Mouse (Mus musculus) stomach, embryonic 16.5 days (tissue): ENCODE data around the gene Cyp26c1. TPM values are rescaled to one million over a fixed set of nuclear protein-coding genes. Genes with fewer than 3 reads are reported as not detected.

ENCODE experiments used
- ATAC-seq: fragments of 200-750 bp; cut with Nextera tagmentation; 2 replicates; pipeline ENCODE4 v1.8.0; 2017; ENCODE audit warnings: moderate number of reproducible peaks, moderate TSS enrichment; ENCODE audit not compliant: insufficient read depth, low FRiP score
- H3K27ac ChIP-seq: fragments of 300-500 bp; sonication (generic); 2 replicates; pipeline ENCODE4 v1.5.1; 2014; ENCODE audit warnings: low read length
- H3K27me3 ChIP-seq: fragments of 300-500 bp; sonication (generic); 2 replicates; pipeline ENCODE4 v1.6.1; 2014; ENCODE audit warnings: low read length, control low read depth, mixed read lengths; ENCODE audit not compliant: control insufficient read depth, insufficient read depth
- H3K36me3 ChIP-seq: fragments of 300-500 bp; sonication (generic); 2 replicates; pipeline ENCODE4 v1.6.1; 2014; ENCODE audit warnings: low read length; ENCODE audit not compliant: control insufficient read depth, insufficient read depth
- H3K4me1 ChIP-seq: fragments of 300-500 bp; sonication (generic); 2 replicates; pipeline ENCODE4 v1.6.1; 2014; ENCODE audit warnings: low read length, control low read depth, mixed read lengths; ENCODE audit not compliant: control insufficient read depth, insufficient read depth
- H3K4me2 ChIP-seq: fragments of 300-500 bp; sonication (generic); 2 replicates; pipeline ENCODE4 v1.6.1; 2014; ENCODE audit warnings: low read depth, low read length, mixed read lengths
- H3K4me3 ChIP-seq: fragments of 300-500 bp; sonication (generic); replicated peaks from 2 replicates; pipeline ENCODE4 v1.5.1; 2014; ENCODE audit warnings: mild to moderate bottlenecking, low read length
- H3K9ac ChIP-seq: fragments of 300-500 bp; sonication (generic); 2 replicates; pipeline ENCODE4 v1.6.1; 2014; ENCODE audit warnings: low read length
- H3K9me3 ChIP-seq: fragments of 300-500 bp; sonication (generic); replicated peaks from 2 replicates; pipeline ENCODE4 v1.6.1; 2016; ENCODE audit warnings: low read length, control low read depth; ENCODE audit not compliant: control insufficient read depth
- WGBS: fragments of 180-500 bp; shearing (Covaris S2); extraction: QIAGEN DNeasy Blood & Tissue Kit; methylation state at CpG from one replicate; pipeline ENCODE4 v1.1.7; 2014; 5-methylcytosine and 5-hydroxymethylcytosine counted together
- polyA plus RNA-seq: library from polyadenylated mRNA; unstranded; fragments of >200 nt; fragmentation: Nextera tagmentation; extraction: Ambion mirVana; gene quantifications from 2 replicates; pipeline ENCODE4 v1.2.1, GENCODE M21; 2015

Gene Cyp26c1
- polyA plus RNA-seq, 1 experiment from 2014 or later = not detected

DNA sequence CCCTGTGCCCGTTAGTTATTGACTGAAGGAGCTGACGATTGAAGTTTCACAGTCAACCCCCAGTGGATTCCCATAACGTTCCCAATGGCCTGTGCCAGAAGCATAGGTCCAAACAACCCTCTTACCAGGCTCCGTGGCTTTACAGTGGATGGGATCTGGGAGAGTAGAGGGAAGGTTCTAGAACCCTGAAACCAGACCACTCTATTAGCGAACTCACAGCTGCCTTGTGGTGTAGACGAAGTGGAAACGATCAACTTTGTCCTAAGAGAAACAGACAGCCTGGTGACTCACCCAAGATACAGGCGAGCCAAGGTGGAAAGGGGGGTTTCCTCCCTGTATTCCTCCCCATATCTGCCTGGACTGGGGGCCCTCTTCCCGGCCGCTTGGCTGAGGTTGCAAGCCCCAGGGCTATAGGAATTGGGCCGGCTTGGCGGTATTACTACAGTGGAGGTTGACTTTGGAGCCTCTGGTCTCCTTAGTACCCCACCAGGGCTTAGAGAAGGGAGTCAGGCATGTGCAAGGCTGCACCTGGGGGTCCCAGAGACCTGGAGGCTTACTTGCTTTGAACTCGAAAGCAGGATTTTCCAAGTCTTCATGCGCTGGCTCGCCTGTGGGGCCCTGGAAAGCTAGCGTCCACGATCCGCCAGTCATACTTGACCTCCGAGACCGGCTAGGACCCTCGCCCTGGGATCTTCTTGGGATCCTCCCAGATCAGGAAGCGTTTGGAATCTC lies 11.4 kb downstream of the Cyp26c1 start:
- no peak overlapping the region for H3K27ac ChIP-seq
- peak overlapping the region; percentile 42 for H3K4me3 ChIP-seq
- WGBS = 5% methylated on average over 22 of the region's 22 CpGs
- H3K9me3 ChIP-seq = no peaks in the 10 kb centered on the region
- no peak for ATAC-seq
- no peaks in the 10 kb centered on the region for H3K36me3 ChIP-seq
- H3K4me2 ChIP-seq = peak overlapping the region; percentile 55
- peaks cover 95% of the 10 kb centered on the region for H3K27me3 ChIP-seq
- peaks cover 15% of the 10 kb centered on the region for H3K4me1 ChIP-seq
- H3K9ac ChIP-seq = no peak overlapping the region

DNA sequence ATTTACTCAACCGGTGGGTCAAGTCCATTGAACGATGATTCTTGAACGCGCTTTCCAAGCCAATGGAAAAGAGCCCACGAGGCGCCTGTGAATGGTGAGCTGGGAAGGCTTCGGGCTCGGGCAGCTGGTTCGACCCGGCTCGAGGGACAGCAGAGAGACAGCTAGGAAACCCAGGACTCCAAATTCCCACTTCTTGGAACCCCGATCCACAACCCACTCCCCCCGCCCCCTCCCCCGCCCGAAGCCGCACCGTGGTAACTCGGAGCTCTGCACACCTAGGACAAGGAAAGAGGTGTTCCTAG lies 11.9 kb downstream of the Cyp26c1 start:
- Histone ChIP-seq H3K4me1 (peaks cover 15% of the 10 kb centered on the region), H3K36me3 (no peaks in the 10 kb centered on the region), H3K9ac (no peak overlapping the region), H3K27me3 (peaks cover 95% of the 10 kb centered on the region), H3K4me2 (peak overlapping the region; percentile 55), H3K27ac (no peak overlapping the region), H3K9me3 (no peaks in the 10 kb centered on the region), H3K4me3 (peak overlapping the region; percentile 42)
- WGBS = under 1% methylated on average over 18 of the region's 18 CpGs
- no peak for ATAC-seq

DNA sequence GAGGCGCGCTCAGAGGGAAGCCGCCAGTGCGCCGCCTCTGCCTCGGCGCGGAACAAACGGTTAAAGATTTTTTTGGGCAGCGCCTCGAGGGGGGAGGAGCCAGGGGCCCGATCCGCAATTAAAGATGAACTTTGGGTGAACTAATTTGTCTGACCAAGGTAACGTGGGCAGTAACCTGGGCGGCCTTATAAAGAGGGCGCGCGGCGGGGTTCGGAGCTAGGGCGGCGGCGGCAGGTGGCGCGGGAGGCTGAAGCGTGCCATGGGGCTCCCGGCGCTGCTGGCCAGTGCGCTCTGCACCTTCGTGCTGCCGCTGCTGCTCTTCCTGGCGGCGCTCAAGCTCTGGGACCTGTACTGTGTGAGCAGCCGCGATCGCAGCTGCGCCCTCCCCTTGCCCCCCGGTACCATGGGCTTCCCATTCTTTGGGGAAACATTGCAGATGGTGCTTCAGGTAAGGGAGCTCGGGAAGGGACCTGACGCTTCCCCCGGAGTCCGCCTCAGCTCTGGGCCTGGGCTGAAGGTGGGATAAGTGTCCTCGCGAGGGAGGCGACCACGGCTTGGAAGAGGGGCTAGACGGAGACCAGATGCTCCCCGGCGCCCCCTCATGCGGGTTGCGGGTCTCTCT lies 12.4 kb downstream of the Cyp26c1 start, which contains the start of gene Cyp26a1:
Cyp26a1 (plus strand) TSS at position 148 of the 622 bp plus-strand sequence.
- no peak within 1 kb of the TSS for H3K9ac ChIP-seq
- 1% methylated on average over 51 of the region's 51 CpGs for WGBS
- no peak within 1 kb of the TSS for H3K27ac ChIP-seq
- peak within 1 kb of the TSS; percentile 55 for H3K4me2 ChIP-seq
- H3K4me3 ChIP-seq = peak within 1 kb of the TSS; percentile 42
- H3K36me3 ChIP-seq = no peaks in the 10 kb centered on the region
- peaks cover 95% of the 10 kb centered on the region for H3K27me3 ChIP-seq
- peaks cover 13% of the 10 kb centered on the region for H3K4me1 ChIP-seq
- H3K9me3 ChIP-seq = no peaks in the 10 kb centered on the region
- ATAC-seq = peak; percentile 21; the same call in 1 of the 2 replicates

DNA sequence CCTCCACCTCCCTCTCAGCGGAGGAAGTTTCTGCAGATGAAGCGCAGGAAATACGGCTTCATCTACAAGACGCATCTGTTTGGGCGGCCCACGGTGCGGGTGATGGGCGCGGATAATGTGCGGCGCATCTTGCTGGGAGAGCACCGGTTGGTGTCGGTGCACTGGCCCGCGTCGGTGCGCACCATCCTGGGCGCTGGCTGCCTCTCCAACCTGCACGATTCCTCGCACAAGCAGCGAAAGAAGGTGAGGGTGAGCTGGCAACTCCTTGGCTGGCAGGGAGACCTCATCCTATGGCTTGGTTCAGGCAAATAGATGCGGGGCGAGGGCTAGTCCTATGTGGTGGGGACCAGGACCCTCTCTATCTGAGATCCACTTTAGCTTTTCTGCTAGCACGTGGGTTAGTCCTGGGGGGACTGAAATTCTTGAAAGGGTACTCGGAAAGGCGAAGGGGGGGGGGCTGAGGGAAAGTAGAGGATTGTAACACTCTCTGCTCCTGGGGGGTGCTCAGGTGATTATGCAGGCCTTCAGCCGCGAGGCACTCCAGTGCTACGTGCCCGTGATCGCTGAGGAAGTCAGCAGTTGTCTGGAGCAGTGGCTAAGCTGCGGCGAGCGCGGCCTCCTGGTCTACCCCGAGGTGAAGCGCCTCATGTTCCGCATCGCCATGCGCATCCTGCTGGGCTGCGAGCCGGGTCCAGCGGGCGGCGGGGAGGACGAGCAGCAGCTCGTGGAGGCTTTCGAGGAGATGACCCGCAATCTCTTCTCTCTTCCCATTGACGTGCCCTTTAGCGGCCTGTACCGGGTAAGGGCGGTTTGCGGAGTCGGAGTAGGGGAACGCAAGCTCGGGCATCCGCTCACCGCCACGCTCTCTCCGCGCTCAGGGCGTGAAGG lies 13.1 kb downstream of the Cyp26c1 start:
- H3K4me3 ChIP-seq = peak overlapping the region; percentile 42
- peaks cover 9% of the 10 kb centered on the region; the same call in 1 of the 2 replicates for H3K4me1 ChIP-seq
- peak overlapping the region; percentile 55 for H3K4me2 ChIP-seq
- H3K27ac ChIP-seq = no peak overlapping the region
- H3K9me3 ChIP-seq = no peaks in the 10 kb centered on the region
- no peak for ATAC-seq
- no peaks in the 10 kb centered on the region for H3K36me3 ChIP-seq
- peaks cover 95% of the 10 kb centered on the region for H3K27me3 ChIP-seq
- 1% methylated on average over 63 of the region's 63 CpGs for WGBS
- no peak overlapping the region for H3K9ac ChIP-seq

DNA sequence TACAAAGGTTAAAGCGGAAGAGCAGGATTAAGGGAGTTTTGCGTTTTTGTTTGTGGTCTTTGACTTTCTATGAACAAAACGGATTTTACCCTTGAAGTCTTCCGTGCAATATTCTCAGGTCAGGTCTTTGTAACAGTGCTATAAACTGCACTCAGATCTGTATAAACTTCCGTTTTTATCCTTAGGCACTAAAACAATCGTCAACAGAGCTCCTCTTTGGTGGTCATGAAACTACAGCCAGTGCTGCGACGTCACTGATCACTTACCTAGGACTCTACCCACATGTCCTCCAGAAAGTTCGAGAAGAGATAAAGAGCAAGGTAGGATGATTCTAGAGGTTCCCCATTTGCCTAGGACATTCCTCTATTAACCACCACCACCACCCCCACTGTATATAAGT lies 14.3 kb downstream of the Cyp26c1 start:
- Histone ChIP-seq H3K4me2 (no peak overlapping the region), H3K4me1 (peaks cover 9% of the 10 kb centered on the region; the same call in 1 of the 2 replicates), H3K36me3 (no peaks in the 10 kb centered on the region), H3K9ac (no peak overlapping the region), H3K27ac (no peak overlapping the region), H3K9me3 (no peaks in the 10 kb centered on the region), H3K27me3 (peaks cover 84% of the 10 kb centered on the region), H3K4me3 (no peak overlapping the region)
- 23% methylated on average over 9 of the region's 9 CpGs for WGBS
- ATAC-seq = no peak

DNA sequence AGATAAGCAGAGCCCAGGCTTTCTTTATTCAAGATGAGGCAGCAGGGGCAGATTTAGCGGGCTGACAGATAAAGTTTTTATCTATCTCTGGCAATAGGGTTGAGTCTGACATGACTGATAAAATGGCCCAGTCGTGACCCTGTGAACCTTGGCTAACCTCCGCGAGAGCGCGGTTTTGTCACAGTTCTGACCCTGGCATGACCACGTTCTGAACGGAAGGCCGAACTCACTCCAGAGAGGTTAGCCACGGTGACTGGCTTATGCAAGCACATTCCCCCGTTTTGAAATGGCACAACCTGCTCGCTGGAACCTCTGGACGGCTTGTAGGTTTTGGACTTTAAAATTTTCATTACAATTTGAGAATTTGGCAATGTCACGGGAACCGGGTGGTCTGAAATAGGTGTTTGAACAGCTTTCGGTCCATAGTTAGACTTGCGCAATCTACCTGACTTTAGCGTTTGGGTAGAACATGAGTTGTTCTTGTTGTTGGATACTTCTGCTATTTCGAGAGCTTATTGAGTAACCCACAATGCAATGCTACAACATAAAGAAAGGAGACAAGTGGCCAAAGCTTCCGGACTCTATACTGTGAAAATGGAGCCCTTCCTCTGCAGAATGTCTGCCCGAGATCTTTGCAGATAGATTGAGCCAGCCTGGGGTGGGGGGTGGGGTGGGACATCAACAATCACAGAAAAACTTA lies 17.1 kb downstream of the Cyp26c1 start:
- Histone ChIP-seq H3K27ac (no peak overlapping the region), H3K4me3 (no peak overlapping the region), H3K9ac (no peak overlapping the region), H3K36me3 (no peaks in the 10 kb centered on the region), H3K4me1 (no peaks in the 10 kb centered on the region), H3K27me3 (peaks cover 55% of the 10 kb centered on the region), H3K4me2 (no peak overlapping the region), H3K9me3 (no peaks in the 10 kb centered on the region)
- ATAC-seq = no peak
- 46% methylated on average over 21 of the region's 21 CpGs for WGBS

DNA sequence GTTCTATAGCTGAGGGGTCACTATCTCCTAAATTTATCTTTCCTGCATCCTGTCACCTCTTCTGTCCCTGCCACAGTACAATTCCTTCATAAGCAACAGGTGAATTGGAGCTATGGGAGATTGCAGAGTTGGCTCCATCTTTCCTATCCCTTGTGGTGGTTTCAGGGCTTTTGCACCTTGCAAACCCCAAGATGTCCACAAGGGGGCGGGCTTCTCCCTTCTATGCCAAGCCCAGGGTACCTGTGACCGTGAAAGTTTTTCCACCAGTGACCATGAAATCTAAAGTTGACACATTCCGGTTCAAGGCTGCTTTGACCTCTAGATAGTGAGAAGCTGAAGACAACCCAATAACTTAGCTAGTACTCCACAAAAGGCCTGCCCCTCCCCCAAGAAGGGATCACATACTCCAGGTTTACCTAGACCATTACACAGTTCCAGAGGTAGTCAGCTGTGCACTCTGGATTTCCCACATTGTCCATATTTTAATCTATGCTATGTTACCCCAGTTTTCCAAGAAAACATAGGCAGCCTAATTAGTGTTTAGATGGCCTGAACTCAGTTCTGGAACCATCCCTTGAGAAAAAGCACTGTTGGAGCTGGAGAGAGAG lies 18.6 kb downstream of the Cyp26c1 start:
- Histone ChIP-seq H3K36me3 (no peaks in the 10 kb centered on the region), H3K4me3 (no peak overlapping the region), H3K9ac (no peak overlapping the region), H3K27me3 (peaks cover 41% of the 10 kb centered on the region), H3K27ac (no peak overlapping the region), H3K4me2 (no peak overlapping the region), H3K4me1 (no peaks in the 10 kb centered on the region), H3K9me3 (no peaks in the 10 kb centered on the region)
- ATAC-seq = no peak
- 9% methylated on average over 3 of the region's 3 CpGs for WGBS

DNA sequence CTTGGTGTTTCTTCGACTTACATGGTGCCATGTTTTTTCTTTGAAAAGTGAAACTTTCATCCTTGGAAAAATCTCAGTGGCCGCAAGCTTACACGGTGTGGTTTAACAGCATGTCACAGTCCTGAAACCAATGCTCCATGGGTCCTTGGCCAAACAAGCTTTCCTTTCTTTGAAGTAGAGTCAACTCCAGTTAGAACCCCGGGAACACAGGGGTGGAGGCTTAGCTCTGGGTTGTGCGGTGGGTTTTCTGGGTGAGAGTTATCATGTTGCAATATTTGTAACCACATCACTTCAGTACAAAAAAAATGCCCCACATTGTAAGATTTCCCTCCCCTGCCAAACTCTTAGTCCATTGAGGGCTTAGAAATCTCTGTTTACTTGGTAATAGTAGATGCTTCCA lies 20.3 kb downstream of the Cyp26c1 start:
- no peak overlapping the region for H3K4me2 ChIP-seq
- no peak for ATAC-seq
- H3K9ac ChIP-seq = no peak overlapping the region
- no peak overlapping the region for H3K27ac ChIP-seq
- WGBS = 91% methylated on average over 5 of the region's 5 CpGs
- peaks cover 24% of the 10 kb centered on the region for H3K27me3 ChIP-seq
- no peak overlapping the region for H3K4me3 ChIP-seq
- H3K9me3 ChIP-seq = no peaks in the 10 kb centered on the region
- no peaks in the 10 kb centered on the region for H3K4me1 ChIP-seq
- H3K36me3 ChIP-seq = no peaks in the 10 kb centered on the region
